Mouse (Mus musculus) cerebellum, adult 2 months (tissue): ENCODE measurements at regions not wholly inside any gene's neighbourhood (a gene's known extent, or its start where the extent isn't known, plus 50 kb on each side); places are given as distances from the start of the nearest gene placed in this dataset.

ENCODE experiments used
- DNase-seq, 2 experiments: peaks; one replicate each; pipeline ENCODE4 v3.0.0; 2021
- H3K27ac ChIP-seq: fragments of 200-500 bp; 2 replicates; pipeline ENCODE4 v1.5.1; 2012; ENCODE audit warnings: low read length, control low read depth, inconsistent platforms; ENCODE audit not compliant: insufficient read depth
- H3K27me3 ChIP-seq: fragments of 200-500 bp; 2 replicates; pipeline ENCODE4 v1.6.1; 2012; ENCODE audit warnings: inconsistent platforms, mild to moderate bottlenecking, low read length, moderate library complexity; ENCODE audit not compliant: control insufficient read depth, insufficient read depth
- H3K4me1 ChIP-seq: fragments of 200-500 bp; 2 replicates; pipeline ENCODE4 v1.6.1; 2011; ENCODE audit warnings: low read length; ENCODE audit not compliant: control insufficient read depth, insufficient read depth
- H3K4me3 ChIP-seq: fragments of 200-500 bp; replicated peaks from 2 replicates; pipeline ENCODE3; 2011; ENCODE audit warnings: mild to moderate bottlenecking, low read depth, low read length, control low read depth; ENCODE audit not compliant: insufficient read depth
- CTCF ChIP-seq: fragments of 200-500 bp; IDR thresholded peaks from 2 replicates; pipeline ENCODE4 v1.5.1; 2011; ENCODE audit warnings: low read depth, mild to moderate bottlenecking, control low read depth, low read length, moderate library complexity, borderline replicate concordance; ENCODE audit not compliant: insufficient read depth
- POLR2A ChIP-seq: fragments of 200-500 bp; IDR thresholded peaks from 2 replicates; pipeline ENCODE4 v1.6.1; 2011; ENCODE audit warnings: low read length, control low read depth, borderline replicate concordance; ENCODE audit not compliant: insufficient read depth
- WGBS: fragments of 180-500 bp; shearing (Covaris S2); methylation state at CpG from one replicate; pipeline ENCODE4 v1.1.7; 2018; 5-methylcytosine and 5-hydroxymethylcytosine counted together

DNA sequence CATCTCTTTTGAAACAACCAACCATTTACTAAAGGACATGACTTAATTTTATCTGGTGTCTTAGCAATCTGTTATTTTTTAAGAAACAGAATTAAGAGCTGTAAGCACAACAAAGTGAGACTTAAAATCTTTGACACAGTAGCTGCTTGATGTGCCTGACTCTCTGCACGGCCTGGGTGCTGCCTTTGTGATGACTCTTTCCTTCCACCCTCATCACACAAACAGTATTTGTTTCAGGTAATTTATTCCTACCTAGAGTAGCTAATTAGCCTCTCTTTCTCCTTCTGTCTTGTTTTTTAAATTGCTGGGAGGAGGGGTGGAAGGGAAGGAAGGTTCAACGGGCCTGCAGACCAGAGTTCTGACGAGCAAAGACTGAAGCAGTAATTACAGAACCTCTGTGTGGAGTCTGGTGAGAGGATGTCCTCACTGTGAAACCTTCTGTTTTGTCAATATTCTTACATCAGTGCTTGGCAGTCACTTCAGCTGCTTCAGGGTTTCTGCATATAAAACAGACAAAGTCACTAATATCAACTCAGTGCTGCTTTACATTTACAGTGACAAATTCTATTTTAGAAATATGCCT, 829.6 kb downstream of the D3Ertd751e start:
- H3K4me3 ChIP-seq = no peak overlapping the region
- H3K27me3 ChIP-seq = no peaks in the 10 kb centered on the region
- H3K27ac ChIP-seq = no peak overlapping the region
- peak in 1 of 2 experiments; percentile 4 for DNase-seq
- TF ChIP-seq CTCF (no peak), POLR2A (no peak)
- H3K4me1 ChIP-seq = peaks cover 3% of the 10 kb centered on the region; the same call in 1 of the 2 replicates
- 18% methylated on average over 3 of the region's 3 CpGs for WGBS

DNA sequence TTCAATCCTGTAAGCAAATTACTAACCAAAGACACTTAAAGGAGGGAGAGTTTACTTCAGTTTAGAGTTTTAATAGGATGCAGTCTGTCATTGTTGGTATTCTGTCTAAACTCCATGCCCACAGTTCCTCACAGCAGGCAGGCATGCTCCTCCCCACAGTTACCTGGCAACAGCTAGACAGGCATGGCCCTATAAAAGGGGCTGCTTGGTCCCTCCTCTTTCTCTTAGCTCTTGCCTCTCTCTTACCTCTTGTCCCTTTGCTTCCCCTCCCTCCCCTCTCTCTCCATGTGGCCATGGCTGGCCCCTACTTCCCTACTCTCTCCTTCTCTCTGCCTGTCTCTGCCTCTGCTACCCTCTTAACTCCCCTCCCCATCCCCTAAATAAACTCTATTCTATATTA, 830.7 kb downstream of the D3Ertd751e start:
- no peak for DNase-seq
- TF ChIP-seq POLR2A (no peak), CTCF (no peak)
- Histone ChIP-seq H3K27me3 (no peaks in the 10 kb centered on the region), H3K27ac (no peak overlapping the region), H3K4me1 (peaks cover 3% of the 10 kb centered on the region; the same call in 1 of the 2 replicates), H3K4me3 (no peak overlapping the region)

DNA sequence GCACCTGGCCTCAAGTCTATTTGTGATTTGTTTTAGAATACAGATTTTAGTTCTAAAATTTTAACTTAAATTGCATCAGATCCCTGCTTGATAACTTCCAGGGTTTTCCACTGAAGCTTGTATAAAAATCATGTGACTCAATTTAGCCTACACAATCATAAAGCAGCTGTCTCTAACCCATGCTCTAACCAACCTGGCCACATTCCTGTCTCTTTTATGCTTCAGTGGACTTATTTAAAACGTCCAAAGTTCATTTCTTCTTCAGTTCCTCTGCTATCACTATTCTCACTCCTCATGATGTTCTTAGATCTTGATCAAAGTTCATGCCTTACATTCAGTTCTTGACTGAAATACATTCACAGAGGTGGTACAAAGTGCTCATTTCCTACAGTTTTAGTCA, 839.9 kb downstream of the D3Ertd751e start:
- Histone ChIP-seq H3K27me3 (no peaks in the 10 kb centered on the region), H3K4me1 (no peaks in the 10 kb centered on the region), H3K27ac (no peak overlapping the region), H3K4me3 (no peak overlapping the region)
- no peak for TF ChIP-seq CTCF
- TF ChIP-seq POLR2A = no peak
- DNase-seq = no peak
- 0% methylated on average over 1 of the region's 1 CpGs for WGBS

DNA sequence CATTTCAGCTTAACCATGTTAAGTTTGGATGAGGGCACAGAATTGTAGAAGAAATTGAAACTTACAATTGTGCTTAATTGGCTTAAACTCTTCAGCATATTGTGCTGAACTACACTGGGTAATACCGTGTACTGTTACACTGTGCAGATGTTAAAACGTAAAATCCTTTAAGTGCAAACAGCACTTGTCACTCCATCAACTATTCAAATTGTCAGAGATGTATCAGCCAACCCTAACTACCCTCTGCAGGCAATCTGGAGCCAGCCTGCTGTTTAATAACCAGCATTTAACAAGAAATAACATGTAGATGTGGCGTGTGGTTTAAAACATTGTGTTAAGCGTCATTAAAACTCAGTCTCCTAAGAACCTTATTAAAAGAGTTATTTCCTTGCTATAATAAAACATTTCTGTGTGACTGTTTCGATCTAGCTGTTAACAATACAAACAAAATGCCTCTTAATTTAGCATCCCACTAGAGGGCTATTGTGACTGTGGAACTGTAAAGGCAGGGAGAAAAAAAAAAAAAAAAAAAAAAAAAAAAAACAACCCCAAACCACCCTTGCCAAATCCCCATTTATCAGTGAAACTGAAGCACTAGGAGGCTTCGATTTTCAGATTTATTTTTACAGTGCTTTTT, 845.0 kb downstream of the D3Ertd751e start:
- DNase-seq = no peak
- 66% methylated on average over 6 of the region's 6 CpGs for WGBS
- no peak overlapping the region for H3K27ac ChIP-seq
- H3K4me3 ChIP-seq = no peak overlapping the region
- H3K4me1 ChIP-seq = no peaks in the 10 kb centered on the region
- no peaks in the 10 kb centered on the region for H3K27me3 ChIP-seq
- TF ChIP-seq CTCF = no peak
- no peak for TF ChIP-seq POLR2A

DNA sequence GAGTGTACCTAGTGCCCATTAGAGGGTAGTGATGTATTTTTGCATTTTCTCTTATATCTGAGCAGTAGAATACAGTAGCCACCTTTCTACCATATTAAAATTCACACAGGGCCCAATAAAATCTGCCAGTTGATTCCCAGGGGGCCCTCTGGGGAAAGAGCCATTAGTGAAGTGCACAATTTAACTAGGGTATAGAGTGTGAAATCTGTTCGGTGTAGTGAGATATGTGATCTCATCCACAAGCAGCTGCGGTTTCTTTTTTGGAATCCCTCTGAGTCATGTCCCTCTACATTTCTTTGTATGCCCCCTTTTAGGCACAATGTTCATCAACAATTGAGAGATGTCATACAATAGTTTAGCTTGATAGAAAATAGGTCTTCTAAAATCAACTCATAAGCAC, 847.1 kb downstream of the D3Ertd751e start:
- Histone ChIP-seq H3K27ac (no peak overlapping the region), H3K27me3 (no peaks in the 10 kb centered on the region), H3K4me1 (no peaks in the 10 kb centered on the region), H3K4me3 (no peak overlapping the region)
- WGBS = 64% methylated on average over 2 of the region's 2 CpGs
- DNase-seq = no peak
- no peak for TF ChIP-seq CTCF
- TF ChIP-seq POLR2A = no peak

DNA sequence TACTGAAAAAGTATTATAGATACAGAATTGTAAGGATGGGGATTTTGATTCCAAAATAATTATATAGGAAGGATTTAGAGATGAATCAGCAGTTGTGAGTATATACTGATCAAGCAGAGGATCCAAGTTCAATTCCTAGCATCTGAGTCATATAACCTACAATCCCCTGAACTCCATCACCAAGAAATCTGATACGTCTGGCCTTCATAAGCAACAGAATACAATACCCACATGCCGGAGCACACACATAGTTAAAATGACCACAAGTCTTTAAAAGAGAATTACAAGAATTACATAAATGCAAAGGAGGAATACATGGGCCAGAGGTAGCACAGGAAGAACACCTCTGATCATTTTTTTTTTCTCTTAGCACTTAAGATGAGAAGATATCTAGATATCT, 847.7 kb downstream of the D3Ertd751e start:
- H3K27me3 ChIP-seq = no peaks in the 10 kb centered on the region
- H3K4me3 ChIP-seq = no peak overlapping the region
- no peak for DNase-seq
- TF ChIP-seq POLR2A = no peak
- no peaks in the 10 kb centered on the region for H3K4me1 ChIP-seq
- 92% methylated on average over 2 of the region's 2 CpGs for WGBS
- no peak overlapping the region for H3K27ac ChIP-seq

DNA sequence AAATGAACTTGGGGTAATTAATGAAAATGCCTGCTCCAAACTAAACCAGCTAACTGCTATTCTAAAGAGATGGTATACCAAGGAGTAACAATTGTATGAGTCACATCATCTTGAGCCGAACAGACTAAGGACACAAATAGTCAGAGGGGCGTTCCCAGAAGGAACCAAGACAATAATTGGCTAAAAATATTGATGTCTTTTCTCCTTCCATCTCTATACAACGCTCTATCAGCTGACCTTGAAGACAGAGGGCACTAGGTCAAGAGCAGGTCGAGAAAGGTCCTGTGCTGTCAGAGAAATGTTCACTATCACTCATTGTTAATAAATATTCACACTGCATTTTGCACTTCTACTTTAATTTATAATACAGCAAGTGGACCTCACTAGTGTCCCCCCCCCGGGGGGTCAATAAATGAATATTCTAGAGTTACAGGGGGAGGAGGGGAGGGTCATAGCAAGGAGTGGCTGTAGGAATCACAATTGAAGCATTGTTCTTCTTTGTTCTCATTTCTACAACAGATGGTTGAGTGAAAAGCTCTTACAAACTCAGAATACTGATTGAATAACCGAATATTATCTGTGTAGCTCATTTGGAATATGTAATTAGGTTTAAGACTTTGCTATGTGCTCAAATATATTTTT, 851.5 kb downstream of the D3Ertd751e start:
- DNase-seq = no peak
- TF ChIP-seq CTCF (no peak), POLR2A (no peak)
- no peak overlapping the region for H3K4me3 ChIP-seq
- H3K4me1 ChIP-seq = no peaks in the 10 kb centered on the region
- no peak overlapping the region for H3K27ac ChIP-seq
- no peaks in the 10 kb centered on the region for H3K27me3 ChIP-seq
- 44% methylated on average over 6 of the region's 6 CpGs for WGBS

DNA sequence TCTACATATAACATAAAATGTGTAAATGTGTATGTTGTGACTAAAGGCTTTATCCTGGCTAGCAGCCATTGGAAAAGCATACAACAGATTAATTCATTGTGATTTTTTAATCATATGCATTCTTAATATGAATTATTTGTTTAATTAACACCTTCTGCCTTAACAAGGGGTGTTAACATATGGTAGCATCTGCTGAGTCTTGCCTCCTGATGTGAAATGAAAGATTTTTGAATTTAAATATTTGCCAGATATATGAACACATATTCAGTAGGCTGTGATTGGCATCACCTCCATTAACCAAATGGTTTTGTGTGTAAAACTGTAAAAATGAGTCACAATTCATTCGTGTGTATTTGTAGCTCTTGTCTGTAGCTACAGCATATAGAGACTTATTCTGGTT, 854.3 kb downstream of the D3Ertd751e start:
- Histone ChIP-seq H3K4me1 (no peaks in the 10 kb centered on the region), H3K4me3 (no peak overlapping the region), H3K27me3 (no peaks in the 10 kb centered on the region), H3K27ac (no peak overlapping the region)
- TF ChIP-seq CTCF = no peak
- TF ChIP-seq POLR2A = no peak
- DNase-seq = no peak
- 57% methylated on average over 1 of the region's 1 CpGs for WGBS
